Comparison of ENCODE assay signal across 11 mouse cellular contexts in genomic region chr2:114439668-114440067, GRCm38 (mm10).
DNase-seq lines count a peak whose midpoint lies in the region; ATAC-seq and TF ChIP-seq lines count a peak whose summit lies in the region.
"Had no signal": no experiment of that assay in that cellular context is flagged by ENCODE, and none has a peak within 500 bp of the region (broad histone marks: within the 10 kb centered on the region; RNA-seq: fewer than 3 reads in every experiment).

No protein-coding gene starts in this region.

- no peak overlapping the region for H3K27ac ChIP-seq in forebrain, postnatal 0 days (ENCODE audit: low read depth, low read length)
- H3K27ac ChIP-seq in forebrain, embryonic 15.5 days (replicated peaks), result no peak overlapping the region
- H3K27ac ChIP-seq in limb, embryonic 14.5 days (replicated peaks; ENCODE audit: low read depth, low read length), result no peak overlapping the region
- H3K27ac ChIP-seq in limb, embryonic 10.5 days, result no peak overlapping the region
- no peak overlapping the region for H3K27ac ChIP-seq in ES-E14 (ENCODE audit: insufficient read depth, low read depth, low read length, poor library complexity, severe bottlenecking)
- H3K27ac ChIP-seq: embryonic facial prominence, embryonic 15.5 days; hindbrain, embryonic 15.5 days had no signal

- H3K4me1 ChIP-seq in forebrain, postnatal 0 days (ENCODE audit: insufficient read depth), result no peaks in the 10 kb centered on the region
- no peaks in the 10 kb centered on the region for H3K4me1 ChIP-seq in forebrain, embryonic 15.5 days
- H3K4me1 ChIP-seq in limb, embryonic 14.5 days (ENCODE audit: control insufficient read depth, insufficient read depth, low read length), result no peaks in the 10 kb centered on the region
- H3K4me1 ChIP-seq in limb, embryonic 10.5 days, result peaks cover 48% of the 10 kb centered on the region
- H3K4me1 ChIP-seq in ES-E14 (ENCODE audit: control insufficient read depth in 2 of 2, insufficient read depth in 2 of 2, low read length in 2 of 2, poor library complexity in 1 of 2), result no peaks in the 10 kb centered on the region
- H3K4me1 ChIP-seq: embryonic facial prominence, embryonic 15.5 days; hindbrain, embryonic 15.5 days had no signal

- H3K27me3 ChIP-seq in forebrain, postnatal 0 days (ENCODE audit: insufficient read depth, low read length), result no peaks in the 10 kb centered on the region
- H3K27me3 ChIP-seq in forebrain, embryonic 15.5 days, result no peaks in the 10 kb centered on the region
- 0 out of 2 replicates have a peak, but pooled peaks cover 5% of the 10 kb centered on the region for H3K27me3 ChIP-seq in limb, embryonic 14.5 days (ENCODE audit: control insufficient read depth, insufficient read depth, low read length)
- peaks cover 28% of the 10 kb centered on the region; the same call in 1 of the 2 replicates for H3K27me3 ChIP-seq in limb, embryonic 10.5 days (ENCODE audit: low read depth, poor library complexity, severe bottlenecking)
- H3K27me3 ChIP-seq: embryonic facial prominence, embryonic 15.5 days; hindbrain, embryonic 15.5 days had no signal

- no peak overlapping the region for H3K4me2 ChIP-seq in forebrain, postnatal 0 days (ENCODE audit: low read depth)
- no peak overlapping the region for H3K4me2 ChIP-seq in forebrain, embryonic 15.5 days (replicated peaks)
- no peak overlapping the region for H3K4me2 ChIP-seq in limb, embryonic 14.5 days (replicated peaks; ENCODE audit: low read depth, low read length, severe bottlenecking)
- H3K4me2 ChIP-seq: embryonic facial prominence, embryonic 15.5 days; hindbrain, embryonic 15.5 days had no signal

- in situ Hi-C loops in ES-E14 (cut with MboI; ENCODE audit: low sequenced_read_pairs in 2 of 2, unreplicated experiment in 2 of 2), result no loop called here

- H3K9ac ChIP-seq in forebrain, postnatal 0 days, result no peak overlapping the region
- no peak overlapping the region for H3K9ac ChIP-seq in forebrain, embryonic 15.5 days (replicated peaks)
- no peak overlapping the region for H3K9ac ChIP-seq in limb, embryonic 14.5 days (ENCODE audit: low read depth, low read length, severe bottlenecking)
- H3K9ac ChIP-seq in ES-E14 (ENCODE audit: insufficient read depth, low read depth, low read length, poor library complexity, severe bottlenecking), result no peak overlapping the region
- H3K9ac ChIP-seq: embryonic facial prominence, embryonic 15.5 days; hindbrain, embryonic 15.5 days had no signal

- no peaks in the 10 kb centered on the region for H3K9me3 ChIP-seq in forebrain, postnatal 0 days (ENCODE audit: low read length)
- no peaks in the 10 kb centered on the region for H3K9me3 ChIP-seq in forebrain, embryonic 15.5 days
- no peaks in the 10 kb centered on the region for H3K9me3 ChIP-seq in limb, embryonic 14.5 days (ENCODE audit: control insufficient read depth, low read length)
- no peaks in the 10 kb centered on the region for H3K9me3 ChIP-seq in limb, embryonic 10.5 days (replicated peaks)
- H3K9me3 ChIP-seq in ES-E14 (ENCODE audit: control insufficient read depth, insufficient read depth, low read depth, low read length), result no peaks in the 10 kb centered on the region
- H3K9me3 ChIP-seq: embryonic facial prominence, embryonic 15.5 days; hindbrain, embryonic 15.5 days had no signal

- no peak for TF ChIP-seq POLR2A in limb, embryonic 14.5 days (IDR thresholded peaks at IDR 0.05; ENCODE audit: borderline replicate concordance, extremely low read depth, insufficient read depth, insufficient read length)

- H3K36me3 ChIP-seq in forebrain, postnatal 0 days (ENCODE audit: insufficient read depth), result no peaks in the 10 kb centered on the region
- H3K36me3 ChIP-seq in forebrain, embryonic 15.5 days, result no peaks in the 10 kb centered on the region
- no peaks in the 10 kb centered on the region for H3K36me3 ChIP-seq in limb, embryonic 14.5 days (ENCODE audit: control insufficient read depth, insufficient read depth, low read length)
- no peaks in the 10 kb centered on the region for H3K36me3 ChIP-seq in limb, embryonic 10.5 days
- H3K36me3 ChIP-seq in ES-E14 (ENCODE audit: control insufficient read depth, insufficient read depth, low read length, poor library complexity, severe bottlenecking), result no peaks in the 10 kb centered on the region
- H3K36me3 ChIP-seq: embryonic facial prominence, embryonic 15.5 days; hindbrain, embryonic 15.5 days had no signal

- H3K4me3 ChIP-seq in forebrain, postnatal 0 days (ENCODE audit: low read depth, low read length), result no peak overlapping the region
- no peak overlapping the region for H3K4me3 ChIP-seq in forebrain, embryonic 15.5 days
- no peak overlapping the region for H3K4me3 ChIP-seq in limb, embryonic 14.5 days (replicated peaks; ENCODE audit: low read length)
- no peak overlapping the region for H3K4me3 ChIP-seq in limb, embryonic 10.5 days
- H3K4me3 ChIP-seq in ES-E14 (ENCODE audit: insufficient read depth in 1 of 2, low read depth in 1 of 2, low read length in 2 of 2, poor library complexity in 1 of 2, severe bottlenecking in 1 of 2), result no peak overlapping the region
- H3K4me3 ChIP-seq: embryonic facial prominence, embryonic 15.5 days; hindbrain, embryonic 15.5 days had no signal

- ATAC-seq in forebrain, postnatal 0 days, result peak; percentile 71; the same call in 1 of the 2 replicates
- ATAC-seq in forebrain, embryonic 15.5 days (replicated peaks), result no peak
- no peak for ATAC-seq in limb, embryonic 14.5 days (ENCODE audit: low FRiP score, low read depth)

- peak; percentile 76 for TF ChIP-seq CTCF in forebrain, postnatal 0 days (IDR thresholded peaks at IDR 0.05; ENCODE audit: low read depth)

- peak; percentile 82 for DNase-seq in forebrain, postnatal 0 days
- DNase-seq in limb, embryonic 14.5 days (ENCODE audit: low spot score), result peak; percentile 63
- DNase-seq in limb, embryonic 10.5 days (ENCODE audit: low spot score), result no peak
- DNase-seq in ES-E14 (ENCODE audit: low read depth, low spot score), result no peak
- peak; percentile 60 for DNase-seq in embryo, embryonic 11 days
- DNase-seq in testis, postnatal 10 days (ENCODE audit: low spot score), result no peak
- no peak for DNase-seq in urinary bladder, postnatal 25 days (ENCODE audit: low spot score)
- DNase-seq: left cerebral cortex, postnatal 4 days had no signal

- 60% methylated on average over 1 of the region's 1 CpGs for WGBS in forebrain, postnatal 0 days
- WGBS in forebrain, embryonic 15.5 days, result 61% methylated on average over 1 of the region's 1 CpGs
- 61% methylated on average over 1 of the region's 1 CpGs for WGBS in limb, embryonic 14.5 days
- 54% methylated on average over 1 of the region's 1 CpGs for whole genome bisulfite sequencing in limb, embryonic 10.5 days

TF ChIP-seq in ES-E14, 5 proteins besides CTCF, POLR2A, EP300 and RAD21:
- TF ChIP-seq ZC3H11A (IDR thresholded peaks at IDR 0.05; ENCODE audit: borderline replicate concordance, low read depth, low read length) (peak; percentile 26; the same call in 1 of the 2 replicates), CHD2 (IDR thresholded peaks at IDR 0.05; ENCODE audit: low read depth, low read length) (no peak)
TF ChIP-seq in ES-E14: peak in this region for 1.

Comparison
In these comparisons a context has a peak if more than half of its experiments do, and no peak if none do; other contexts are left out.
1. DNase-seq: peak in forebrain, postnatal 0 days (single experiment), limb, embryonic 14.5 days (single experiment) and embryo, embryonic 11 days (single experiment); none in limb, embryonic 10.5 days (single experiment), ES-E14 (single experiment), testis, postnatal 10 days (single experiment) and urinary bladder, postnatal 25 days (single experiment).